23 mouse cellular contexts compared by ENCODE assay signal in the genomic region with DNA sequence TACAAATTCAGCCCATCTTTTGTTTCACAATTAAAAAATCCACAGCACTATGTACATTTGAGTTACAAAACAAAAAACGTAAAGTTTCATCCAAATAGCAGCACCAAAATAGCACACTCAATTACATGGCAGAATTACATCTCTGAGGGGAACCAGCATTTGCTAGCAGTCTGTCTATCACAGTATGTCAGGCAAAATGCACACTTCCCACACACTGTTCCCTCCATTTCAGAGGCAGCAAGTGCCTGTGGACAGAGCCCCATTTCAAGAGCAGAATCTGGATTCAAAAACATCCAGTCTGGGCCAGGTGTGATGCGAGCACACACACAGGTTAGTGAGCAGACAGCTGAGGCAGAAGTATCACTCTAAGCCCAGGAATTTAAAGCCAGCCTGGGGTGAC.
A peak's percentile ranks its signal among the peaks of the same experiment; 100 is the strongest.
DNase-seq lines count a peak whose midpoint lies in the region; ATAC-seq lines count a peak whose summit lies in the region.
"Had no signal": no experiment of that assay in that cellular context is flagged by ENCODE, and none has a peak within 500 bp of the region (broad histone marks: within the 10 kb centered on the region; RNA-seq: fewer than 3 reads in every experiment).

No protein-coding gene starts in this region.

- no peaks in the 10 kb centered on the region for H3K9me3 ChIP-seq in liver, embryonic 15.5 days (replicated peaks)
- H3K9me3 ChIP-seq: embryonic facial prominence, embryonic 13.5 days; forebrain, embryonic 12.5 days; heart, embryonic 13.5 days; hindbrain, embryonic 12.5 days had no signal

- DNase-seq in layer of hippocampus, adult 9-11 months = peak; percentile 12
- DNase-seq in layer of hippocampus, postnatal 10 days (ENCODE audit: low spot score in 2 of 2) = no peak
- DNase-seq in right cerebral cortex, adult 18-20 months = peak; percentile 9
- DNase-seq in right cerebral cortex, postnatal 14 days = no peak
- DNase-seq in gastrocnemius, postnatal 10 days = no peak
- DNase-seq: adrenal gland, adult 2 months; adrenal gland, postnatal 25 days; cerebellum, adult 11 months; cerebellum, adult 9-10 months; cerebellum, postnatal 25 days; gastrocnemius, adult 2 months; gastrocnemius, postnatal 36 days; heart, adult 11 months; heart, postnatal 4 days had no signal

- H3K4me3 ChIP-seq in liver, embryonic 15.5 days (replicated peaks) = no peak overlapping the region
- H3K4me3 ChIP-seq: embryonic facial prominence, embryonic 13.5 days; forebrain, embryonic 12.5 days; gastrocnemius, adult 2 months; heart, embryonic 13.5 days; hindbrain, embryonic 12.5 days had no signal

- no peaks in the 10 kb centered on the region for H3K27me3 ChIP-seq in liver, embryonic 15.5 days
- H3K27me3 ChIP-seq: CH12.LX; embryonic facial prominence, embryonic 13.5 days; forebrain, embryonic 12.5 days; heart, embryonic 13.5 days; hindbrain, embryonic 12.5 days had no signal

- H3K4me1 ChIP-seq in liver, embryonic 15.5 days (replicated peaks) = peaks cover 5% of the 10 kb centered on the region; the same call in 1 of the 2 replicates
- H3K4me1 ChIP-seq: embryonic facial prominence, embryonic 13.5 days; forebrain, embryonic 12.5 days; heart, embryonic 13.5 days; hindbrain, embryonic 12.5 days had no signal

- no peaks in the 10 kb centered on the region for H3K36me3 ChIP-seq in liver, embryonic 15.5 days (replicated peaks)
- H3K36me3 ChIP-seq: embryonic facial prominence, embryonic 13.5 days; forebrain, embryonic 12.5 days; heart, embryonic 13.5 days; hindbrain, embryonic 12.5 days had no signal

- H3K27ac ChIP-seq in liver, embryonic 15.5 days (replicated peaks) = peak overlapping the region; percentile 29; the same call in 1 of the 2 replicates
- H3K27ac ChIP-seq: embryonic facial prominence, embryonic 13.5 days; forebrain, embryonic 12.5 days; gastrocnemius, adult 2 months; heart, embryonic 13.5 days; hindbrain, embryonic 12.5 days had no signal

- ATAC-seq in liver, embryonic 15.5 days (ENCODE audit: insufficient read depth) = no peak
- no peak for ATAC-seq in monocyte, adult 5-6 weeks (replicated peaks; ENCODE audit: insufficient number of reproducible peaks, low FRiP score, low TSS enrichment, poor library complexity, severe bottlenecking)
- ATAC-seq: forebrain, embryonic 16.5 days; hindbrain, embryonic 16.5 days had no signal

- H3K4me2 ChIP-seq in liver, embryonic 15.5 days = no peak overlapping the region
- H3K4me2 ChIP-seq: embryonic facial prominence, embryonic 13.5 days; forebrain, embryonic 12.5 days; heart, embryonic 13.5 days; hindbrain, embryonic 12.5 days had no signal

- WGBS in liver, embryonic 15.5 days (ENCODE audit: insufficient replicate concordance) = 59% methylated on average over 2 of the region's 2 CpGs

- no peak overlapping the region for H3K9ac ChIP-seq in liver, embryonic 15.5 days
- H3K9ac ChIP-seq: embryonic facial prominence, embryonic 13.5 days; forebrain, embryonic 12.5 days; heart, embryonic 13.5 days; hindbrain, embryonic 12.5 days had no signal

Comparison
In these comparisons a context has a peak if more than half of its experiments do, and no peak if none do; other contexts are left out.
1. DNase-seq: peak in layer of hippocampus, adult 9-11 months (single experiment) and right cerebral cortex, adult 18-20 months (single experiment); none in layer of hippocampus, postnatal 10 days (0 of 2), right cerebral cortex, postnatal 14 days (single experiment) and gastrocnemius, postnatal 10 days (single experiment).